Mouse (Mus musculus) ES-E14 (cell line): Measurements from ENCODE around the gene Ctnna3. TPM values are rescaled to one million over a fixed set of nuclear protein-coding genes. Genes with fewer than 3 reads are reported as not detected.

Source experiments
- DNase-seq: peaks from one replicate; pipeline ENCODE4 v3.0.0-alpha.2; 2013; ENCODE audit warnings: low read depth, low spot score
- H3K27ac ChIP-seq: 2 replicates; pipeline ENCODE4 v1.5.1; 2012; ENCODE audit warnings: low read depth, mild to moderate bottlenecking, low read length, moderate library complexity, mixed read lengths; ENCODE audit not compliant: poor library complexity, insufficient read depth, severe bottlenecking
- H3K36me3 ChIP-seq: 2 replicates; pipeline ENCODE4 v1.6.1; 2012; ENCODE audit warnings: mild to moderate bottlenecking, low read length, moderate library complexity, mixed read lengths; ENCODE audit not compliant: control insufficient read depth, poor library complexity, insufficient read depth, severe bottlenecking
- H3K4me1 ChIP-seq, 2 experiments: fragments of 150-350 bp in 1 of 2; sonication (generic) in 1 of 2; 2 replicates each; pipeline ENCODE4 v1.6.1; 2012; ENCODE audit warnings: low read length in 2 of 2, mild to moderate bottlenecking in 1 of 2, mixed read lengths in 1 of 2; ENCODE audit not compliant: control insufficient read depth in 2 of 2, insufficient read depth in 2 of 2, poor library complexity in 1 of 2
- H3K4me3 ChIP-seq, 2 experiments: fragments of 150-350 bp in 1 of 2; sonication (generic) in 1 of 2; 2 replicates each; pipeline ENCODE4 v1.5.1; 2012; ENCODE audit warnings: low read length in 2 of 2, low read depth in 1 of 2, mild to moderate bottlenecking in 1 of 2, mixed read lengths in 1 of 2; ENCODE audit not compliant: insufficient read depth in 1 of 2, poor library complexity in 1 of 2, severe bottlenecking in 1 of 2
- H3K9ac ChIP-seq: 2 replicates; pipeline ENCODE4 v1.6.1; 2012; ENCODE audit warnings: low read depth, mild to moderate bottlenecking, low read length, mixed read lengths; ENCODE audit not compliant: poor library complexity, insufficient read depth, severe bottlenecking
- H3K9me3 ChIP-seq: fragments of 150-350 bp; sonication (generic); 2 replicates; pipeline ENCODE4 v1.6.1; 2012; ENCODE audit warnings: low read depth, mild to moderate bottlenecking, low read length; ENCODE audit not compliant: control insufficient read depth, insufficient read depth
- CHD2 ChIP-seq: IDR thresholded peaks from 2 replicates; pipeline ENCODE4 v1.6.1; 2014; ENCODE audit warnings: mild to moderate bottlenecking, low read depth, low read length, inconsistent platforms
- HCFC1 ChIP-seq: IDR thresholded peaks from 2 replicates; pipeline ENCODE4 v1.6.1; 2012; ENCODE audit warnings: low read length, inconsistent platforms, borderline replicate concordance; ENCODE audit not compliant: insufficient read depth
- MAFK ChIP-seq: IDR thresholded peaks from 2 replicates; pipeline ENCODE4 v1.6.1; 2014; ENCODE audit warnings: mild to moderate bottlenecking, low read depth, low read length, inconsistent platforms; ENCODE audit not compliant: insufficient read depth
- ZC3H11A ChIP-seq: IDR thresholded peaks from 2 replicates; pipeline ENCODE4 v1.6.1; 2012; ENCODE audit warnings: low read depth, mild to moderate bottlenecking, inconsistent platforms, low read length, borderline replicate concordance
- ZNF384 ChIP-seq: IDR thresholded peaks from 2 replicates; pipeline ENCODE4 v1.6.1; 2012; ENCODE audit warnings: low read depth, low read length, inconsistent platforms
- in situ Hi-C, 2 experiments: fragments of 600-800 bp; cut with MboI; formaldehyde crosslinking; loops; one replicate each; pipeline ENCODE4 v1.15.1; 2025; ENCODE audit warnings: low sequenced_read_pairs in 2 of 2, inconsistent platforms in 1 of 2; ENCODE audit not compliant: unreplicated experiment in 2 of 2
- total RNA-seq: library from RNA; depleted of rRNA; stranded (reverse); fragments of 300-350 nt; gene quantifications from 2 replicates; pipeline ENCODE4 v1.2.3, GENCODE M21; 2012

Ctnna3 gene
- total RNA-seq, 1 experiment = not detected

DNA sequence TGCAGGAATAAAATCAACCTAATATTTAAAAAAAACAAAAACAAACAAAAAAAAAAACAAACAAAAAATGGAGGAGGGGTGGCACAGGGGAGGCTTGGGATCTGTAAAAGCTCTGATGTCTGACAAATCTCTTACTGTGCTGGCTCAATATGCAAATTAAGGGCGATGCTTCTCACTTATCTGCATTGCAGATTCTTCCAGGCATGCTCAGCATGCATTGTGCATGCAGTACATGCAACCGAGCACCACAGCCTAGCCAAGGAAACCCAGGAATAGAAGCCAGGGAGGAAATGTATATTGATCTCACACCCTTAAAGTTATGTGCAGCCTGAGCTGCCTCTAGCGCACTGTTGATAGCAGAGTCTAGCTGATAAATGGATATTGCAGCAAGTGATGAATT is 548.6 kb downstream of the Ctnna3 start:
- Histone ChIP-seq H3K4me3 (no peak overlapping the region), H3K27ac (no peak overlapping the region), H3K4me1 (no peaks in the 10 kb centered on the region), H3K36me3 (no peaks in the 10 kb centered on the region), H3K9me3 (no peaks in the 10 kb centered on the region), H3K9ac (no peak overlapping the region)
- TF ChIP-seq CHD2 (no peak), ZNF384 (no peak), ZC3H11A (no peak), HCFC1 (no peak), MAFK (no peak)
- DNase-seq = no peak
- in situ Hi-C loops = no loop called here

DNA sequence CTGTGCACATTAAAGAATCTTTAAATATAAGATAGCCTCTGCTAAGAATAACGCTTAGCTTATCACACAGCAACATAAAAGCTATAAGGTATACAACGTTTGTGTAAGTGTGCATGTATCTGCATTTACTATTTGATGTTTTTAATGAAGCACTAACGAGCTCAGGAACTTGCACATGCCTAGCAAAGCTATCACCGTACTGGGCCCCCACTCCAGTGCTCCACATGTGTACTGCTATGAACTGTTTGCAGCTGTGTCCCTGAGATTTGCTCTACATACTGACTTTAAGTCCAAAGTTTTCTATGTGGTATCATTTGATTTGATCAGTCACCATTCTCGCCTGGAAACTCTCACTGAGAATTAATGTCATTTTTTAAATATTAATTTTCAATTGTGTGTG is 549.1 kb downstream of the Ctnna3 start:
- Histone ChIP-seq H3K9ac (no peak overlapping the region), H3K9me3 (no peaks in the 10 kb centered on the region), H3K4me3 (no peak overlapping the region), H3K4me1 (no peaks in the 10 kb centered on the region), H3K36me3 (no peaks in the 10 kb centered on the region), H3K27ac (no peak overlapping the region)
- no peak for DNase-seq
- in situ Hi-C loops = no loop called here
- no peak for TF ChIP-seq ZC3H11A
- no peak for TF ChIP-seq MAFK

- no peak for TF ChIP-seq ZNF384
- TF ChIP-seq ZC3H11A = no peak
- TF ChIP-seq CHD2 = no peak
- TF ChIP-seq MAFK = no peak
- no peak for TF ChIP-seq HCFC1
- no peak overlapping the region for H3K27ac ChIP-seq
- in situ Hi-C loops = no loop called here
- no peak for DNase-seq
- no peaks in the 10 kb centered on the region for H3K36me3 ChIP-seq
- H3K9ac ChIP-seq = no peak overlapping the region
- no peaks in the 10 kb centered on the region for H3K4me1 ChIP-seq
- no peaks in the 10 kb centered on the region for H3K9me3 ChIP-seq
- no peak overlapping the region for H3K4me3 ChIP-seq
Measured at GRCm38 (mm10) chr10:63979410-63979809, 549.5 kb downstream of the Ctnna3 start.

GRCm38 (mm10) chr10:63985576-63985975 is 555.7 kb downstream of the Ctnna3 start:
- Histone ChIP-seq H3K4me1 (no peaks in the 10 kb centered on the region), H3K4me3 (no peak overlapping the region), H3K27ac (no peak overlapping the region), H3K36me3 (no peaks in the 10 kb centered on the region), H3K9me3 (no peaks in the 10 kb centered on the region), H3K9ac (no peak overlapping the region)
- DNase-seq = no peak
- in situ Hi-C loops = no loop called here
- no peak for TF ChIP-seq ZC3H11A

- no peaks in the 10 kb centered on the region for H3K9me3 ChIP-seq
- no peak overlapping the region for H3K4me3 ChIP-seq
- H3K9ac ChIP-seq = no peak overlapping the region
- no peaks in the 10 kb centered on the region for H3K36me3 ChIP-seq
- no peak overlapping the region for H3K27ac ChIP-seq
- in situ Hi-C loops = no loop called here
- no peaks in the 10 kb centered on the region for H3K4me1 ChIP-seq
- no peak for TF ChIP-seq ZC3H11A
- TF ChIP-seq HCFC1 = no peak
- TF ChIP-seq CHD2 = no peak
- no peak for TF ChIP-seq ZNF384
- TF ChIP-seq MAFK = no peak
- no peak for DNase-seq
Measured at GRCm38 (mm10) chr10:63994251-63994650, 564.4 kb downstream of the Ctnna3 start.
